Mouse (Mus musculus) myocyte (in vitro differentiated cells): ENCODE results near the gene Stard13. TPM values are rescaled to one million over a fixed set of nuclear protein-coding genes. Genes with fewer than 3 reads are reported as not detected.

ENCODE experiments used
- H3K27me3 ChIP-seq: one replicate; pipeline ENCODE4 v1.6.1; 2011; ENCODE audit not compliant: control insufficient read depth, insufficient read depth, insufficient read length
- H3K36me3 ChIP-seq: one replicate; pipeline ENCODE4 v1.6.1; 2011; ENCODE audit not compliant: control insufficient read depth, insufficient read depth
- H3K4me2 ChIP-seq: one replicate; pipeline ENCODE4 v1.6.1; 2011; ENCODE audit warnings: low read depth, control low read depth
- H3K4me3 ChIP-seq: one replicate; pipeline ENCODE4 v1.5.1; 2011; ENCODE audit warnings: mild to moderate bottlenecking, control low read depth, moderate library complexity
- H3K79me2 ChIP-seq: one replicate; pipeline ENCODE4 v1.6.1; 2011; ENCODE audit not compliant: control insufficient read depth, insufficient read depth
- H3ac ChIP-seq: one replicate; pipeline ENCODE4 v1.6.1; 2011; ENCODE audit not compliant: control insufficient read depth, insufficient read length
- CEBPB ChIP-seq: IDR thresholded peaks from 2 replicates; pipeline ENCODE4 v1.6.1; 2011; ENCODE audit warnings: mild to moderate bottlenecking, moderate library complexity; ENCODE audit not compliant: poor library complexity, insufficient read depth, severe bottlenecking
- E2F4 ChIP-seq: IDR thresholded peaks from one replicate; pipeline ENCODE4 v1.6.1; 2011; ENCODE audit warnings: mild to moderate bottlenecking, control low read depth, moderate library complexity; ENCODE audit not compliant: insufficient read depth
- MAX ChIP-seq: IDR thresholded peaks from one replicate; pipeline ENCODE4 v1.6.1; 2011; ENCODE audit warnings: low read depth, mild to moderate bottlenecking, control low read depth
- MYOD1 ChIP-seq, 3 experiments: IDR thresholded peaks; one replicate each; pipeline ENCODE4 v1.6.1; 2011; ENCODE audit warnings: control low read depth in 2 of 3, low read depth in 2 of 3, mild to moderate bottlenecking in 2 of 3, moderate library complexity in 1 of 3; ENCODE audit not compliant: insufficient read length in 2 of 3, control insufficient read depth in 1 of 3
- MYOG ChIP-seq, 3 experiments: IDR thresholded peaks; one replicate each; pipeline ENCODE4 v1.6.1; 2011; ENCODE audit warnings: control low read depth in 2 of 3, low read depth in 2 of 3, mild to moderate bottlenecking in 2 of 3; ENCODE audit not compliant: insufficient read length in 2 of 3, control insufficient read depth in 1 of 3, insufficient read depth in 1 of 3
- POLR2A ChIP-seq: IDR thresholded peaks from one replicate; pipeline ENCODE4 v1.6.1; 2011; ENCODE audit warnings: low read depth, mild to moderate bottlenecking, control low read depth, moderate library complexity; ENCODE audit not compliant: insufficient read length
- POLR2AphosphoS2 ChIP-seq: IDR thresholded peaks from one replicate; pipeline ENCODE4 v1.6.1; 2011; ENCODE audit warnings: low read depth, control low read depth; ENCODE audit not compliant: insufficient read length
- REST ChIP-seq: IDR thresholded peaks from one replicate; pipeline ENCODE4 v1.6.1; 2011; ENCODE audit warnings: mild to moderate bottlenecking, control low read depth, moderate library complexity; ENCODE audit not compliant: insufficient read depth, insufficient read length
- SRF ChIP-seq: IDR thresholded peaks from one replicate; pipeline ENCODE4 v1.6.1; 2011; ENCODE audit warnings: low read depth; ENCODE audit not compliant: control insufficient read depth, insufficient read length
- TCF12 ChIP-seq: IDR thresholded peaks from one replicate; pipeline ENCODE4 v1.6.1; 2011; ENCODE audit warnings: mild to moderate bottlenecking, control low read depth; ENCODE audit not compliant: poor library complexity, insufficient read depth, severe bottlenecking
- TCF3 ChIP-seq: IDR thresholded peaks from one replicate; pipeline ENCODE4 v1.6.1; 2011; ENCODE audit warnings: low read depth, control low read depth; ENCODE audit not compliant: insufficient read length
- USF1 ChIP-seq: IDR thresholded peaks from one replicate; pipeline ENCODE4 v1.6.1; 2011; ENCODE audit warnings: low read depth, mild to moderate bottlenecking, control low read depth, moderate library complexity
- polyA plus RNA-seq: library from polyadenylated mRNA; unstranded; fragments of >200 nt; fragmentation: generic; extraction: Trizol; gene quantifications from one replicate; pipeline ENCODE4 v1.2.1, GENCODE M21; 2012; ENCODE audit warnings: missing spikeins

Gene Stard13
- polyA plus RNA-seq, 1 experiment, result 15.2 TPM

DNA sequence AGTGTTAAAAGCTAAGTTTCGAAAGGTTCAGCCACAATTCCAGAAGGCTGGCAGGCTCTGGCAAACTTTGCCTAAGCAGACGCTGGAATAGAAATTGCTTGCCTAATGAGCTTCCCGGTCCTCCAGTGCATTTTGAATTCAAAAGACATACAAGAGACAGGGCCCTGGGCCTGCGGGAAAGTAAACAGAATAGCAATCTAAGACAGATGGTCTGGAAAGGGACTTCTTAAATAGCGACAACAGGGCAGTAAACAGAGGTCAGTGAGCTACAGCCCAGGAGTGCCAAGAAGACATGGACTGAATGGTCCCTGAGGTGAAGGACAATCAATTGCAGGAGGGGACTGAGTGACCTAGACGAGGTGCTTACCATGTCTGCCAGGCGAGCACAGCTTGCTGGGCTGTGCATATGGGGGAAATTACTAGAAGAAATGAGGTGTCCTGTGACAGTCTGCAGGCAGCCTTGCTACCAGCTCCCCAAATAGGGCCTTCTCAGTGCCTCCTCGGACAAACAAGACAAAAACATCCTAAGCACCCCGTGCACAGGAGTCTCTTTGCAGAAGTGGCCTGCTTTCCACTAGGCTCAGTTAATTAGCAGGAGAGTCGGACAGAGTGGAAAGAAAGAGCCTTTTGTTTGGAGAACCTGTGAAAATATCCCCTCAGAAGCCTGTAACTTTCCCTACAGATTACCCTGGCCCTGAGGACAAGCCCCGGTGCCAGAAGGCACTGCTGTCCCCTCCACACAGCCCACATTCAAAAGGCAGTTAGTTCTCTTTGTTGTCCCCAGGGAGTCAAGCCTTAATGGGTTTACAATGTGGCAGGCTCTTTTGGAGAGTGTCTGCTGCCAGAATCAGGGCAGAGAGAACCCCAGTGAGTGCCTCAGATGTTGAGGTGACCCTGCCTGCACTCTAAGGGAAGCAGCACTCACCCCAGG lies 90.7 kb downstream of the Stard13 start:
- no peak overlapping the region for H3K4me3 ChIP-seq
- H3K79me2 ChIP-seq, result peaks cover 97% of the 10 kb centered on the region
- H3K36me3 ChIP-seq, result no peaks in the 10 kb centered on the region
- H3ac ChIP-seq, result no peak overlapping the region
- no peak for TF ChIP-seq E2F4
- no peak for TF ChIP-seq REST
- no peak for TF ChIP-seq TCF3
- no peak for TF ChIP-seq POLR2AphosphoS2
- TF ChIP-seq MYOD1 (IDR thresholded peaks at IDR 0.05; ENCODE audit: control insufficient read depth in 1 of 3, insufficient read length in 2 of 3, low read depth in 2 of 3), result no peak
- TF ChIP-seq POLR2A, result no peak
- no peak for TF ChIP-seq MYOG (IDR thresholded peaks at IDR 0.05; ENCODE audit: control insufficient read depth in 1 of 3, insufficient read depth in 1 of 3, insufficient read length in 2 of 3, low read depth in 2 of 3)
- TF ChIP-seq MAX, result no peak
- no peak for TF ChIP-seq CEBPB
- no peaks in the 10 kb centered on the region for H3K27me3 ChIP-seq
- H3K4me2 ChIP-seq, result peak overlapping the region; percentile 61

- Histone ChIP-seq H3K4me3 (no peak overlapping the region), H3K36me3 (no peaks in the 10 kb centered on the region)
- TF ChIP-seq POLR2A (no peak), CEBPB (peak; percentile 65)
Measured at GRCm38 (mm10) chr5:151142241-151142640, 91.4 kb downstream of the Stard13 start.

GRCm38 (mm10) chr5:151137901-151138300 lies 95.7 kb downstream of the Stard13 start:
- no peak overlapping the region for H3K4me2 ChIP-seq
- peaks cover 88% of the 10 kb centered on the region for H3K79me2 ChIP-seq

More at GRCm38 (mm10) chr5:151142241-151142640, 91.4 kb downstream of the Stard13 start:
- Histone ChIP-seq H3K4me2 (peak overlapping the region; percentile 61), H3K79me2 (peaks cover 96% of the 10 kb centered on the region), H3K27me3 (no peaks in the 10 kb centered on the region), H3ac (no peak overlapping the region)

DNA sequence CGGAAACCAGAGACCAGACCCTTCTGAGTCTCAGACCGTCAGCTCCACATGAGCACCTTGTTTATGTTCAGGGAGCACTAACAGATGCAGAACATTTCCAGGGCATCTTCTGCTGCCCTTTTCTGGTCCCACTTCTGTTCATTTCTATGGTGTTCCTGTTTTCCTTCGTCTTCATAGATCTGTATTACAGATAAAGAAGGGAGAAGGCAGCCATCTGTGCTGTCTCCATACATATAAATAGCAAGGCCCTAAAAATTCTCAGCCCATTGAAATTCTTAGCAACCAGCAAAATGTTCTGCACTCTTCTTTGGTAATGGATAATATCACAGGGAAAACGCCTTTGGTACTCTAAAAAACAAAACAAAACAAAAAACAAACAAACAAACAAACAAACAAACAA lies 96.3 kb downstream of the Stard13 start:
- H3ac ChIP-seq, result no peak overlapping the region
- TF ChIP-seq CEBPB (no peak), MYOD1 (IDR thresholded peaks at IDR 0.05; ENCODE audit: control insufficient read depth in 1 of 3, insufficient read length in 2 of 3, low read depth in 2 of 3) (no peak), SRF (no peak), MYOG (IDR thresholded peaks at IDR 0.05; ENCODE audit: control insufficient read depth in 1 of 3, insufficient read depth in 1 of 3, insufficient read length in 2 of 3, low read depth in 2 of 3) (no peak), REST (no peak), TCF12 (no peak), TCF3 (no peak), USF1 (no peak), E2F4 (no peak), POLR2AphosphoS2 (no peak), POLR2A (no peak), MAX (no peak)
- H3K27me3 ChIP-seq, result no peaks in the 10 kb centered on the region
- peaks cover 87% of the 10 kb centered on the region for H3K79me2 ChIP-seq
- no peak overlapping the region for H3K4me2 ChIP-seq
- H3K4me3 ChIP-seq, result no peak overlapping the region
- peaks cover 4% of the 10 kb centered on the region for H3K36me3 ChIP-seq

More at GRCm38 (mm10) chr5:151137901-151138300, 95.7 kb downstream of the Stard13 start:
- TF ChIP-seq TCF3 (no peak), POLR2AphosphoS2 (no peak), E2F4 (no peak), CEBPB (no peak)
- Histone ChIP-seq H3K27me3 (no peaks in the 10 kb centered on the region), H3K36me3 (peaks cover 4% of the 10 kb centered on the region), H3ac (no peak overlapping the region), H3K4me3 (no peak overlapping the region)

- Histone ChIP-seq H3K79me2 (peaks cover 86% of the 10 kb centered on the region), H3ac (no peak overlapping the region), H3K27me3 (no peaks in the 10 kb centered on the region), H3K4me3 (no peak overlapping the region), H3K4me2 (peak overlapping the region; percentile 48), H3K36me3 (peaks cover 4% of the 10 kb centered on the region)
- peak in 1 of 3 experiments; percentile 6 for TF ChIP-seq MYOG (IDR thresholded peaks at IDR 0.05; ENCODE audit: control insufficient read depth in 1 of 3, insufficient read depth in 1 of 3, insufficient read length in 2 of 3, low read depth in 2 of 3)
- TF ChIP-seq USF1, result no peak
- peak; percentile 73 to 99 (median 98) for TF ChIP-seq MYOD1 (IDR thresholded peaks at IDR 0.05; ENCODE audit: control insufficient read depth in 1 of 3, insufficient read length in 2 of 3, low read depth in 2 of 3)
- TF ChIP-seq SRF, result no peak
- TF ChIP-seq TCF12, result peak; percentile 85
- TF ChIP-seq E2F4, result no peak
- TF ChIP-seq REST, result no peak
- TF ChIP-seq CEBPB, result no peak
- no peak for TF ChIP-seq POLR2AphosphoS2
- TF ChIP-seq MAX, result no peak
- TF ChIP-seq TCF3, result peak; percentile 13
- TF ChIP-seq POLR2A, result no peak
Measured at GRCm38 (mm10) chr5:151135965-151136364, 97.7 kb downstream of the Stard13 start.
